Mouse (Mus musculus) CH12.LX (cell line): ENCODE results near the gene Serpina1f. TPM values are rescaled to one million over a fixed set of nuclear protein-coding genes. Genes with fewer than 3 reads are reported as not detected.

Experiments
- DNase-seq: peaks from one replicate; pipeline ENCODE4 v3.0.0-alpha.2; 2013; ENCODE audit errors: extremely low read depth
- H3K27ac ChIP-seq: 2 replicates; pipeline ENCODE4 v1.5.1; 2012; ENCODE audit warnings: low read depth, mild to moderate bottlenecking, control low read depth, moderate library complexity; ENCODE audit not compliant: insufficient read depth
- H3K27me3 ChIP-seq: replicated peaks from 2 replicates; pipeline ENCODE3; 2012; ENCODE audit warnings: inconsistent platforms
- H3K36me3 ChIP-seq, 2 experiments: replicated peaks in 1 of 2; 2 replicates each; pipeline versions ENCODE3 to v1.6.1; 2012; ENCODE audit warnings: inconsistent platforms in 1 of 2, low read length in 1 of 2, mild to moderate bottlenecking in 1 of 2, mixed read lengths in 1 of 2, moderate library complexity in 1 of 2; ENCODE audit not compliant: control insufficient read depth in 1 of 2, insufficient read depth in 1 of 2
- H3K4me1 ChIP-seq, 2 experiments: 2 replicates each; pipeline ENCODE4 v1.6.1; 2012; ENCODE audit warnings: inconsistent platforms in 1 of 2, moderate library complexity in 1 of 2; ENCODE audit not compliant: insufficient read depth in 2 of 2, control insufficient read depth in 1 of 2
- H3K4me2 ChIP-seq: 2 replicates; pipeline ENCODE4 v1.6.1; 2012; ENCODE audit warnings: low read depth, mild to moderate bottlenecking, control low read depth; ENCODE audit not compliant: poor library complexity, insufficient read depth, severe bottlenecking
- H3K4me3 ChIP-seq, 3 experiments: fragments of 150-350 bp in 1 of 3; sonication (generic) in 1 of 3; replicated peaks in 1 of 3; 2 replicates each; pipeline versions ENCODE3 to v1.5.1; 2011 to 2012; ENCODE audit warnings: low read depth in 2 of 3, low read length in 2 of 3, mild to moderate bottlenecking in 2 of 3, moderate library complexity in 2 of 3, control low read depth in 1 of 3, improper control_type of control experiment in 1 of 3, inconsistent platforms in 1 of 3, mixed read lengths in 1 of 3; ENCODE audit not compliant: poor library complexity in 1 of 3
- H3K79me2 ChIP-seq: replicated peaks from 2 replicates; pipeline ENCODE4 v1.6.1; 2012; ENCODE audit warnings: mild to moderate bottlenecking, moderate library complexity; ENCODE audit not compliant: control insufficient read depth, poor library complexity, insufficient read depth, severe bottlenecking; ENCODE audit errors: extremely low read depth
- H3K9ac ChIP-seq: 2 replicates; pipeline ENCODE4 v1.6.1; 2012; ENCODE audit warnings: low read depth, mild to moderate bottlenecking, control low read depth, moderate library complexity; ENCODE audit not compliant: insufficient read depth
- H3K9me3 ChIP-seq: replicated peaks from 2 replicates; pipeline ENCODE3; 2012; ENCODE audit warnings: low read length, inconsistent platforms, mixed read lengths
- CHD1 ChIP-seq: IDR thresholded peaks from 2 replicates; pipeline ENCODE4 v1.6.1; 2012; ENCODE audit warnings: low read depth, low read length, improper control_type of control experiment, inconsistent platforms
- E2F4 ChIP-seq: IDR thresholded peaks from 2 replicates; pipeline ENCODE4 v1.6.1; 2011; ENCODE audit warnings: low read depth, low read length, improper control_type of control experiment; ENCODE audit not compliant: insufficient replicate concordance
- EP300 ChIP-seq: IDR thresholded peaks from 2 replicates; pipeline ENCODE4 v1.6.1; 2011; ENCODE audit warnings: low read length, improper control_type of control experiment
- ETS1 ChIP-seq: conservative IDR thresholded peaks from 2 replicates; pipeline ENCODE4 v1.6.1; 2012; ENCODE audit warnings: low read depth, mild to moderate bottlenecking, inconsistent platforms, low read length, improper control_type of control experiment, moderate library complexity
- JUND ChIP-seq: conservative IDR thresholded peaks from 2 replicates; pipeline ENCODE4 v1.6.1; 2011; ENCODE audit warnings: low read depth, low read length, improper control_type of control experiment
- MYC ChIP-seq: IDR thresholded peaks from 2 replicates; pipeline ENCODE4 v1.6.1; 2011; ENCODE audit warnings: low read depth, mild to moderate bottlenecking, improper control_type of control experiment, low read length
- NELFE ChIP-seq: IDR thresholded peaks from 2 replicates; pipeline ENCODE4 v1.6.1; 2011; ENCODE audit warnings: low read depth, low read length, improper control_type of control experiment
- PAX5 ChIP-seq: IDR thresholded peaks from 2 replicates; pipeline ENCODE4 v1.6.1; 2012; ENCODE audit warnings: low read length, inconsistent platforms, mixed read lengths
- POLR2A ChIP-seq: IDR thresholded peaks from 2 replicates; pipeline ENCODE4 v1.6.1; 2011; ENCODE audit warnings: low read depth, mild to moderate bottlenecking, improper control_type of control experiment, low read length
- POLR2AphosphoS2 ChIP-seq: IDR thresholded peaks from 2 replicates; pipeline ENCODE4 v1.6.1; 2011; ENCODE audit warnings: low read depth, low read length, improper control_type of control experiment
- RCOR1 ChIP-seq: conservative IDR thresholded peaks from 2 replicates; pipeline ENCODE4 v1.6.1; 2012; ENCODE audit warnings: low read depth, mild to moderate bottlenecking, inconsistent platforms, low read length, improper control_type of control experiment
- SIN3A ChIP-seq: IDR thresholded peaks from 2 replicates; pipeline ENCODE4 v1.6.1; 2012; ENCODE audit warnings: low read length, improper control_type of control experiment, inconsistent platforms
- TBP ChIP-seq: conservative IDR thresholded peaks from 2 replicates; pipeline ENCODE4 v1.6.1; 2011; ENCODE audit warnings: low read depth, low read length, improper control_type of control experiment
- USF1 ChIP-seq: IDR thresholded peaks from 2 replicates; pipeline ENCODE4 v1.6.1; 2014; ENCODE audit warnings: low read depth, mild to moderate bottlenecking, inconsistent platforms, low read length, improper control_type of control experiment
- ZC3H11A ChIP-seq: IDR thresholded peaks from 2 replicates; pipeline ENCODE4 v1.6.1; 2012; ENCODE audit warnings: low read depth, mild to moderate bottlenecking, inconsistent platforms, low read length, improper control_type of control experiment
- ZKSCAN1 ChIP-seq: IDR thresholded peaks from 2 replicates; pipeline ENCODE4 v1.6.1; 2012; ENCODE audit warnings: low read depth, inconsistent platforms, low read length, improper control_type of control experiment, borderline replicate concordance
- ZMIZ1 ChIP-seq: IDR thresholded peaks from 2 replicates; pipeline ENCODE4 v1.6.1; 2012; ENCODE audit warnings: low read depth, mild to moderate bottlenecking, inconsistent platforms, low read length, improper control_type of control experiment
- ZNF384 ChIP-seq: IDR thresholded peaks from 2 replicates; pipeline ENCODE4 v1.6.1; 2012; ENCODE audit warnings: low read depth, low read length, improper control_type of control experiment, inconsistent platforms
- dilution Hi-C: fragments of 300-500 bp; cut with MboI; formaldehyde crosslinking; loops from 2 replicates; pipeline ENCODE4 v1.14.3; 2020; ENCODE audit warnings: low sequenced_read_pairs; ENCODE audit not compliant: extremely low pct_unique_long_range_greater_than_20kb, extremely low pct_ligation_motif_present
- in situ Hi-C: fragments of 300-500 bp; cut with MboI; formaldehyde crosslinking; loops from 3 replicates; pipeline ENCODE4 v1.14.3; 2019; ENCODE audit warnings: low sequenced_read_pairs, low pct_ligation_motif_present, low pct_unique_long_range_greater_than_20kb, mixed read lengths
- polyA plus RNA-seq: library from polyadenylated mRNA; unstranded; fragments of >175 nt; gene quantifications from 2 replicates; pipeline ENCODE4 v1.2.1, GENCODE M21; 2012; ENCODE audit warnings: low read depth; ENCODE audit not compliant: insufficient read length
- total RNA-seq, 2 experiments: library from RNA; depleted of rRNA; stranded (reverse); fragments of 300-350 nt in 1 of 2; fragments of >200 nt in 1 of 2; gene quantifications; 2 replicates each; pipeline ENCODE4 v1.2.3; 2012 to 2014

The Serpina1f gene
- total and polyA plus RNA-seq, 3 experiments: not detected

GRCm38 (mm10) chr12:103659171-103659570, 36.2 kb downstream of the Serpina1f start:
- H3K4me1 ChIP-seq: no peaks in the 10 kb centered on the region; a peak in 1 of 4 replicates
- H3K36me3 ChIP-seq: no peaks in the 10 kb centered on the region
- H3K4me2 ChIP-seq: no peak overlapping the region
- no peak overlapping the region for H3K4me3 ChIP-seq
- H3K9ac ChIP-seq: no peak overlapping the region
- TF ChIP-seq POLR2AphosphoS2 (no peak), TBP (no peak), ZNF384 (no peak), PAX5 (no peak), ZC3H11A (no peak), USF1 (no peak), EP300 (no peak), ETS1 (no peak), CHD1 (no peak), ZKSCAN1 (no peak), MYC (no peak)
- no peak for DNase-seq
- dilution Hi-C loops (no loop called here), in situ Hi-C loops (no loop called here)
- H3K79me2 ChIP-seq: no peaks in the 10 kb centered on the region
- no peak overlapping the region for H3K27ac ChIP-seq
- no peaks in the 10 kb centered on the region for H3K9me3 ChIP-seq
- H3K27me3 ChIP-seq: peaks cover 78% of the 10 kb centered on the region

GRCm38 (mm10) chr12:103657991-103658390, 37.3 kb downstream of the Serpina1f start:
- no peaks in the 10 kb centered on the region for H3K79me2 ChIP-seq
- in situ Hi-C loops: no loop called here
- H3K4me3 ChIP-seq: no peak overlapping the region
- DNase-seq: no peak
- TF ChIP-seq POLR2A (no peak), JUND (no peak), ZMIZ1 (no peak), RCOR1 (no peak), E2F4 (no peak), NELFE (no peak), SIN3A (no peak), CHD1 (no peak), MYC (no peak), TBP (no peak)
- dilution Hi-C loops: no loop called here
- peaks cover 82% of the 10 kb centered on the region for H3K27me3 ChIP-seq
- no peaks in the 10 kb centered on the region for H3K36me3 ChIP-seq
- no peaks in the 10 kb centered on the region for H3K9me3 ChIP-seq
- no peak overlapping the region for H3K4me2 ChIP-seq
- H3K4me1 ChIP-seq: no peaks in the 10 kb centered on the region; a peak in 1 of 4 replicates
- H3K9ac ChIP-seq: no peak overlapping the region
- H3K27ac ChIP-seq: no peak overlapping the region
